Mouse (Mus musculus) hindbrain, embryonic 15.5 days (tissue): Measurements from ENCODE around the gene Ucn2. TPM values are rescaled to one million over a fixed set of nuclear protein-coding genes. Genes with fewer than 3 reads are reported as not detected.

Experiments used
- ATAC-seq: fragments of 200-750 bp; cut with Nextera tagmentation; 2 replicates; pipeline ENCODE4 v1.8.0; 2017; ENCODE audit warnings: low read depth, moderate number of reproducible peaks, moderate TSS enrichment; ENCODE audit not compliant: low FRiP score
- H3K27ac ChIP-seq: fragments of 300-500 bp; sonication (generic); replicated peaks from 2 replicates; pipeline ENCODE4 v1.5.1; 2015; ENCODE audit warnings: mild to moderate bottlenecking, inconsistent platforms
- H3K27me3 ChIP-seq: fragments of 300-500 bp; sonication (generic); 2 replicates; pipeline ENCODE4 v1.6.1; 2015; ENCODE audit warnings: control low read depth, inconsistent platforms
- H3K36me3 ChIP-seq: fragments of 300-500 bp; sonication (generic); 2 replicates; pipeline ENCODE4 v1.6.1; 2015; ENCODE audit warnings: control low read depth, inconsistent platforms
- H3K4me1 ChIP-seq: fragments of 300-500 bp; sonication (generic); replicated peaks from 2 replicates; pipeline ENCODE4 v1.6.1; 2015; ENCODE audit warnings: control low read depth, inconsistent platforms
- H3K4me2 ChIP-seq: fragments of 300-500 bp; sonication (generic); 2 replicates; pipeline ENCODE4 v1.6.1; 2015; ENCODE audit warnings: moderate library complexity, mild to moderate bottlenecking, inconsistent platforms
- H3K4me3 ChIP-seq: fragments of 300-500 bp; sonication (generic); 2 replicates; pipeline ENCODE4 v1.5.1; 2015; ENCODE audit warnings: mild to moderate bottlenecking, inconsistent platforms
- H3K9ac ChIP-seq: fragments of 300-500 bp; sonication (generic); 2 replicates; pipeline ENCODE4 v1.6.1; 2015; ENCODE audit warnings: inconsistent platforms
- H3K9me3 ChIP-seq: fragments of 300-500 bp; sonication (generic); 2 replicates; pipeline ENCODE4 v1.6.1; 2016; ENCODE audit warnings: control low read depth, inconsistent platforms
- WGBS: fragments of 180-500 bp; shearing (Covaris S2); methylation state at CpG from one replicate; pipeline ENCODE4 v1.1.7; 2015; 5-methylcytosine and 5-hydroxymethylcytosine counted together
- microRNA counts: library from miRNA; unstranded; fragments of <30 nt; microRNA quantifications from one replicate; lab custom pipeline; 2016
- microRNA-seq: library from miRNA; unstranded; fragments of <30 nt; microRNA quantifications from one replicate; pipeline ENCODE4, GENCODE M21; 2016
- polyA plus RNA-seq: library from polyadenylated mRNA; unstranded; fragments of >200 nt; fragmentation: Nextera tagmentation; extraction: Ambion mirVana; gene quantifications from 2 replicates; pipeline ENCODE4 v1.2.1, GENCODE M21; 2015

Gene Ucn2
- polyA plus RNA-seq, 1 experiment from 2014 or later = not detected

DNA sequence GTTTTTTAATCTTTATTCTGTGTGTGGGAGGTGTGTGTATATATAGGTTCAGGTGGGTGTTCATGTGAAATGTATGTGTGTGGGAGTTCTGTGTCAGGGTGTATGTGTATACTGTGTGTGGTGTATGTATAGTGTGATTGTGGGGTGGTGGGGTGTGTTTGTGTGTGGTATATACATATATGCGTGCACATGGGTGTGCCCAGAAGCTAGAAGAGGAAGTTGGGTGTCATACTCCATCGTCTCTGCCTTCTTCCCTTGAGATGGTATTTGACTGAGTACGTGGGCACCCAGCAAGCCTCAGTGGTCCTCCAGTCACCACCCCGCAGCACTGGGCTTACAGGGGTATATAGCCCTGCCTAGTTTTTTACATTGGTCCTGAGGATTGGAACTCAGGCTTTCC, 35.6 kb downstream of the Ucn2 start:
- WGBS = 88% methylated on average over 4 of the region's 4 CpGs
- Histone ChIP-seq H3K27me3 (no peaks in the 10 kb centered on the region), H3K4me1 (no peaks in the 10 kb centered on the region), H3K4me2 (no peak overlapping the region), H3K36me3 (peaks cover 17% of the 10 kb centered on the region), H3K9ac (no peak overlapping the region), H3K9me3 (no peaks in the 10 kb centered on the region), H3K27ac (no peak overlapping the region), H3K4me3 (no peak overlapping the region)
- ATAC-seq = no peak

DNA sequence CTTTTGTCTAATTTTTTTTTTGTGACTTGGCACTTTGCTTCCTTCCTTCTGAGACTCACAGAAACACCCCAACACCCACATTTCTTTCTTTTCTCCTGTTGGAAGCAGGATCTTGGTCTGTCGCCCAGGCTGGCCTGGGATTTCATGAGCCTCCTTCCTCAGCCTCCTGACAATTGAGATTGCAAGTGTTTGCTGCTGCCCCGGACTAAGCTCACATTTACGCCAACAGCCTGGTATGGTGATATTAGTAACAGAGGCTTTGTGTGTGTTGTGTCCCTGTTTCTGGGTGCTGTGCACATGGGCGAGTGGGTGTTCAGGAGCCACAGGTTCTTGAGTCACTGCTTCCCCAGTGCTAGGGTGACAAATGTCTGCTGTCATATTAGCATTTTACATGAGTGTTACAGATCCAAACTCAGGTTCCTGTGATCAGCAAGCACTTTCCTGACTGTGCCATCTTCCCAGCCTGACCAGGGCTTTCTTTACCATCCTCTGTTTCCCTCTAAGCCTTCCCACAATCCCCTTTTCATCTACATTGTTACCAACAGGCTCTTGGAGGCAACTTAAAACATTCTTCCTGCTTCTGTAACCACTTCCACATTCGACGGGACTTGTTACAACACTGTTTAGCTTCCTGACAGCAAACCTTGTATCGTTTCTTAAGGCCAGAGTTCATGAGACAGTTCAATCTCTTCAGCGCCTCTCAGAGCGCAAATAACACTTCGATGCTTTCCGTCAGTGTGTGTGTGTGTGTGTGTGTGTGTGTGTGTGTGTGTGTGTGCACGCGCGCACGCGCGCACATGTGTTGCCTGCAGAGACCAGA, 37.3 kb downstream of the Ucn2 start:
- H3K9me3 ChIP-seq = no peaks in the 10 kb centered on the region
- no peaks in the 10 kb centered on the region for H3K27me3 ChIP-seq
- peaks cover 17% of the 10 kb centered on the region for H3K36me3 ChIP-seq
- no peak overlapping the region for H3K4me3 ChIP-seq
- H3K4me2 ChIP-seq = no peak overlapping the region
- 93% methylated on average over 17 of the region's 17 CpGs for WGBS
- no peak overlapping the region for H3K9ac ChIP-seq
- no peak overlapping the region for H3K27ac ChIP-seq
- H3K4me1 ChIP-seq = no peaks in the 10 kb centered on the region
- ATAC-seq = no peak

DNA sequence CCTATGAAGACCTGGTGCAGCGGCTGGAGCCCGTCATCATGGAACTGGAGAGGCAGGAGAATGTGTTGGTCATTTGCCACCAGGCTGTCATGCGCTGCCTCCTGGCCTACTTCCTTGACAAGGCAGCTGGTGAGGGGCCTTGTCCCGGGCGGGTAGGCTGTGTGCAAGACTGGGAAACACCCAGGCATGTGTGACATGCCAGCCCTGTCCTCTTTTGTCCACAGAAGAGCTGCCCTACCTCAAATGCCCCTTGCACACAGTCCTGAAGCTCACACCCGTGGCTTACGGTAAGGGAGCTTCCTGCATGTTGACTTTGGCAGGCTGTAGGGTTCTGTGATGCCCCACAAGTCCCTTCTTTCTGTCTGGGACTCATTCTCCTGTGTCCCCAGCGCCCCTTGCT, 41.7 kb downstream of the Ucn2 start:
- no peak overlapping the region for H3K4me2 ChIP-seq
- no peaks in the 10 kb centered on the region for H3K9me3 ChIP-seq
- peaks cover 17% of the 10 kb centered on the region for H3K36me3 ChIP-seq
- no peak overlapping the region for H3K4me3 ChIP-seq
- no peaks in the 10 kb centered on the region for H3K27me3 ChIP-seq
- H3K27ac ChIP-seq = no peak overlapping the region
- WGBS = 83% methylated on average over 8 of the region's 8 CpGs
- no peak overlapping the region for H3K9ac ChIP-seq
- ATAC-seq = no peak
- H3K4me1 ChIP-seq = no peaks in the 10 kb centered on the region

DNA sequence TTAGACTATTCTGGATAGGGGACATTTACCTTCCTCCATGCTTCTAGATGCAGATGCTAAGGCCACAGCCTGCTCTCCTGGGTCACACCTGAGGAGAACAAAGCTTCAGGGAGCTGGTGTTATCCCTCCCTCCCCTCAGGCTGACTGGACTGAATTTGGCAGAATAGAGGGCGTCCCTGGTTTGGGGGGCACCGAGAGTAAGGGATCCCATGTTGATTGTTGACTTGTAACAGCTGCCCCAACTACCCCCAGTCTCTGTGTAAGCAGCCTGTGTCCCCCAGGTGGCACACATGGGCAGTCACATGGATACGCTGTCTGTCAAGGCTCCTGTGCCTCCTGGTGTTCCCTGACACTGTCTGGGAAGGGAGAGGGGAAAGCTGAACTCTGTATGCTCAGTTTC, 42.6 kb downstream of the Ucn2 start:
- Histone ChIP-seq H3K36me3 (peaks cover 15% of the 10 kb centered on the region), H3K4me3 (no peak overlapping the region), H3K4me1 (no peaks in the 10 kb centered on the region), H3K9ac (no peak overlapping the region), H3K27ac (no peak overlapping the region), H3K4me2 (no peak overlapping the region), H3K27me3 (no peaks in the 10 kb centered on the region), H3K9me3 (no peaks in the 10 kb centered on the region)
- no peak for ATAC-seq
- WGBS = 75% methylated on average over 3 of the region's 3 CpGs

DNA sequence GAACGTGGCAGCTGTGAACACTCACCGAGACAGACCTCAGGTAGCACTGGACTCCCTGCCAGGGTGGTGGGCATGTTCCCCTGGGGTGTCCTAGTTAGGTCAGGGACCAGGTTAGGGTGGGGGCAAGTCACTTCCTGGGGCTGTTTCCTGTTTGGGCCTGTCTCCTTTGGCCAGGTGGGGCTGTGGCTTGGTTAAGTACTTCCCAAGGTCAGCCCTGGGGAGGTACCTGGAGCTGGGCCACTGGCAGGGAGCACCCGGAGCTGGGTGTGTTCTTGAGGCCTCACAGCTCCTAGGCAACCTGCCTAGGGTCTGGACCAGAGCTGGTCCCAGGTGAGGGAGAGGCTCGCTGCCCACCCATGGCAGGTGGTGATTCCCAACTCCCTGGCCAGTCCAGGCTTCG, 43.1 kb downstream of the Ucn2 start:
- 75% methylated on average over 5 of the region's 5 CpGs for WGBS
- Histone ChIP-seq H3K4me2 (no peak overlapping the region), H3K9me3 (no peaks in the 10 kb centered on the region), H3K4me3 (no peak overlapping the region), H3K36me3 (peaks cover 16% of the 10 kb centered on the region), H3K27me3 (no peaks in the 10 kb centered on the region), H3K4me1 (no peaks in the 10 kb centered on the region), H3K9ac (no peak overlapping the region), H3K27ac (no peak overlapping the region)
- no peak for ATAC-seq

DNA sequence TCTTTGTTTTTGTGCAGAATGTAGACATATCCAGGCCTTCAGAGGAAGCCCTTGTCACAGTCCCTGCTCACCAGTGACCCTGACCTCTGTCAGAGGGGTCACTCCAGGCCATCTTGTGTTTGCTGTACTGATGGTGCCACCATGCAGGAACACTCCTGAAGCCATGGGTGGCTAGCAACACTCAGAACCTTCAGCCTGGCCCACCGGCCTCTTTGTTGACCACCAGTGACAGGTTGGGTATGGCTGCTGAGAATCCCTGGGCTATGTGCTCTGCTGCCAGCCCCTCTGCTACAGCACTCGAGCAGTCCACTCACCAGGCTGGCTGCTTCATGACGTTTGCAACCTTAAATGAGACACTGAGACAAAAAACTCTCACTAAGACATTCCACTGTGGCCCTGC, 44.5 kb downstream of the Ucn2 start:
- peaks cover 9% of the 10 kb centered on the region for H3K36me3 ChIP-seq
- no peaks in the 10 kb centered on the region for H3K27me3 ChIP-seq
- no peak overlapping the region for H3K27ac ChIP-seq
- H3K4me3 ChIP-seq = no peak overlapping the region
- H3K9ac ChIP-seq = no peak overlapping the region
- no peaks in the 10 kb centered on the region for H3K4me1 ChIP-seq
- no peak for ATAC-seq
- H3K4me2 ChIP-seq = no peak overlapping the region
- no peaks in the 10 kb centered on the region for H3K9me3 ChIP-seq
- 76% methylated on average over 3 of the region's 3 CpGs for WGBS

DNA sequence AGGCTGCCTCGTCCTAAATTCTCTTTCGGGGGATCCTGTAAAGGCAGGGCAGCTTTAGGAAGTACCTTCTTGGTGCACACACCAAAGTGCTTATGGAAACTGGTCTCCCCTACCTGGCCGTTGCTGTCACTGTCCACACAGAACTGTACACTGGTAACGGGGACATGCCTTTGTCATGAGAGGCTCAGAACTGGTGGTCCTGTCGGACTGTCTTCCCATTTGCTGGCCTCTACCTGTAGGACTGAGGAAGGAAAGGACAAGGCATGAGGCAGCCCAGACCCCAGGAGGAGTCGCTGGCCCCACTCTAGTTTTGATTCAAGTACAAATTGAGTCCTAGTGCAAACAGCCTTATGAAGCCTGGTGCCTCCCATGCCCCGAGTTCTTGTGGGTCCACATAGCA, 45.2 kb downstream of the Ucn2 start:
- WGBS = 91% methylated on average over 7 of the region's 7 CpGs
- no peak overlapping the region for H3K4me3 ChIP-seq
- H3K9me3 ChIP-seq = no peaks in the 10 kb centered on the region
- no peaks in the 10 kb centered on the region for H3K4me1 ChIP-seq
- no peak overlapping the region for H3K9ac ChIP-seq
- peaks cover 3% of the 10 kb centered on the region; the same call in 1 of the 2 replicates for H3K36me3 ChIP-seq
- H3K27ac ChIP-seq = no peak overlapping the region
- no peak for ATAC-seq
- no peaks in the 10 kb centered on the region for H3K27me3 ChIP-seq
- H3K4me2 ChIP-seq = no peak overlapping the region

DNA sequence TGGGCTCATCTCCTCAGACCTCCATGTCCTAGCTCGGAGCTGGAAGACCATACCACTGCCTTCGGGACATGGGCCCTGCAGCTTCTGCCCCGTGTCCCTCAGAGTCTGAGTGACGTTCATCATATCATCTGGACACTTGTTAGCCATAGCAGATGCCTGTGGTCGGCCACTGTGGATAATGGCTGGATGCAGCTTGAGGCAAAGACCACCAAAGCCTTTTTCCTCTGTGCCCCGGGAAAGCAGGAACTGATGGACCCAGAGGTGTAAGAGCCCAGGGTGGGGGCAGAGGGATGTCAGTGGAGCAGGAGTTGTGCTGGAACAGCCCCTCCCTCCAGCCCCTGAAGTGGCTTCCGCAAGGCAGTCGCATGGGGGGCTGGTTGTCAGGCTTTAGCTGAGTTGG, 45.9 kb downstream of the Ucn2 start:
- no peak for ATAC-seq

DNA sequence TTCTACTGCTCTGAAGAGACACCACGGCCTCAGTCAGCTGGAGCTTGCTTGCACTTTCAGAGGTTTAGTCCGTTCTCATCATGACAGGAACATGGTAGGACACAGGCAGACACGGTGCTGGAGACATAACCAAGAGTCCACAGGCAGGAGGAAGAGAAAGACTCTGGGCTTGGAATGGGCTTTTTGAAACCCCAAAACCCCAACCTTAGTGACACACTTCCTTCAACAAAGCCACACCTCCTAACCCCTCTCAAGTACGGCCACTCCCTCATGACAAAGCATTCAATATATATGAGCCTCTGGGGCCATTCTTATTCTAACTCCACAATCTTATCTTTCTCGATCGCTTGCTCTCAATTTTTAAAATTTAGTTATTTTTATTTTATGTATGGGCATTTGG, 46.6 kb downstream of the Ucn2 start:
- 84% methylated on average over 6 of the region's 6 CpGs for WGBS
- Histone ChIP-seq H3K4me1 (no peaks in the 10 kb centered on the region), H3K27me3 (no peaks in the 10 kb centered on the region), H3K27ac (no peak overlapping the region), H3K4me3 (no peak overlapping the region), H3K4me2 (no peak overlapping the region), H3K9me3 (no peaks in the 10 kb centered on the region), H3K9ac (no peak overlapping the region), H3K36me3 (peaks cover 3% of the 10 kb centered on the region; the same call in 1 of the 2 replicates)
- ATAC-seq = no peak

More for the DNA sequence above, 45.9 kb downstream of the Ucn2 start:
- H3K9ac ChIP-seq = no peak overlapping the region
- no peaks in the 10 kb centered on the region for H3K4me1 ChIP-seq
- H3K4me3 ChIP-seq = no peak overlapping the region
- no peak overlapping the region for H3K4me2 ChIP-seq
- peaks cover 3% of the 10 kb centered on the region; the same call in 1 of the 2 replicates for H3K36me3 ChIP-seq
- H3K27me3 ChIP-seq = no peaks in the 10 kb centered on the region
- no peaks in the 10 kb centered on the region for H3K9me3 ChIP-seq
- no peak overlapping the region for H3K27ac ChIP-seq
- 88% methylated on average over 8 of the region's 8 CpGs for WGBS

MicroRNA genes within 50 kb of the gene (microRNA counts, 519-probe panel; counts per million panel counts)
- microRNA mmu-miR-711 (lab: Ali Mortazavi, UCI) = not detected

Small RNA genes lying within 50 kb of the gene (microRNA-seq; reads per million reads assigned to microRNA genes)
- gene Mir711 = not detected

Other genes starting within 250 kb of the Ucn2 start
- gene Ip6k2, start 202.2 kb upstream of the Ucn2 start, polyA plus RNA-seq = 180 and 206 TPM in 2 replicates
- 30.3 and 30.7 TPM in 2 replicates for gene Nckipsd, start 177.6 kb upstream of the Ucn2 start, polyA plus RNA-seq
- gene Celsr3, start 159.7 kb upstream of the Ucn2 start, polyA plus RNA-seq = 12.7 and 14.6 TPM in 2 replicates
- 19.5 and 22.1 TPM in 2 replicates for gene Slc26a6, start 132.7 kb upstream of the Ucn2 start, polyA plus RNA-seq
- 0.17 and 0.21 TPM in 2 replicates for gene Tmem89, start 71.4 kb upstream of the Ucn2 start, polyA plus RNA-seq
- gene Uqcrc1, start 49.4 kb upstream of the Ucn2 start, polyA plus RNA-seq = 480 and 488 TPM in 2 replicates
- 1.4 and 2.1 TPM in 2 replicates for gene Col7a1, start 32.4 kb upstream of the Ucn2 start, polyA plus RNA-seq
- 28.1 and 28.7 TPM in 2 replicates for gene Pfkfb4, start 5.8 kb downstream of the Ucn2 start, polyA plus RNA-seq
- gene Shisa5, start 52.6 kb downstream of the Ucn2 start, polyA plus RNA-seq = 71.6 and 76.3 TPM in 2 replicates
- 13.6 and 14.5 TPM in 2 replicates for gene Trex1, start 73.7 kb downstream of the Ucn2 start, polyA plus RNA-seq
- gene Atrip, start 88.1 kb downstream of the Ucn2 start, polyA plus RNA-seq = 30.5 and 30.9 TPM in 2 replicates
- gene Ccdc51, start 96.5 kb downstream of the Ucn2 start, polyA plus RNA-seq = 12.3 and 13.1 TPM in 2 replicates
- 653 and 743 TPM in 2 replicates for gene Tma7, start 96.6 kb downstream of the Ucn2 start, polyA plus RNA-seq
- gene Plxnb1, start 109.4 kb downstream of the Ucn2 start, polyA plus RNA-seq = 19.2 and 19.8 TPM in 2 replicates
- gene Fbxw21, start 176.0 kb downstream of the Ucn2 start, polyA plus RNA-seq = not detected in 2 replicates
- not detected in 2 replicates for gene Fbxw13, start 210.0 kb downstream of the Ucn2 start, polyA plus RNA-seq
- gene Fbxw20, start 248.7 kb downstream of the Ucn2 start, polyA plus RNA-seq = not detected in 2 replicates